ENCODE assay signal across 24 mouse cellular contexts in genomic region chr1:131470597-131470996, GRCm38 (mm10). TPM values are rescaled to one million over a fixed set of nuclear protein-coding genes. Genes with fewer than 3 reads are reported as not detected.
DNase-seq lines count a peak whose midpoint lies in the region; ATAC-seq and TF ChIP-seq lines count a peak whose summit lies in the region.
"Had no signal": no experiment of that assay in that cellular context is flagged by ENCODE, and none has a peak within 500 bp of the region (broad histone marks: within the 10 kb centered on the region; RNA-seq: fewer than 3 reads in every experiment).

No protein-coding gene starts in this region.

- no peak for ATAC-seq in liver, postnatal 0 days
- peak; percentile 51 for ATAC-seq in liver, embryonic 15.5 days (ENCODE audit: insufficient read depth)
- no peak for ATAC-seq in forebrain, embryonic 16.5 days
- ATAC-seq: forebrain, embryonic 13.5 days had no signal

- no peak overlapping the region for H3K4me3 ChIP-seq in liver, postnatal 0 days (ENCODE audit: low read depth, low read length)
- H3K4me3 ChIP-seq in liver, embryonic 15.5 days (replicated peaks) = no peak overlapping the region
- no peak overlapping the region for H3K4me3 ChIP-seq in forebrain, embryonic 16.5 days (replicated peaks; ENCODE audit: low read length)
- H3K4me3 ChIP-seq: embryonic facial prominence, embryonic 10.5 days; forebrain, embryonic 13.5 days; kidney, embryonic 15.5 days; limb, embryonic 12.5 days; lung, embryonic 15.5 days; megakaryocyte, embryonic 14.5 days; neural tube, embryonic 13.5 days had no signal

- 51% methylated on average over 1 of the region's 1 CpGs for WGBS in liver, postnatal 0 days (ENCODE audit: insufficient replicate concordance)
- 33% methylated on average over 1 of the region's 1 CpGs for WGBS in liver, embryonic 15.5 days (ENCODE audit: insufficient replicate concordance)
- WGBS in forebrain, embryonic 16.5 days = 92% methylated on average over 1 of the region's 1 CpGs

- H3K9me3 ChIP-seq in liver, postnatal 0 days (ENCODE audit: low read length) = no peaks in the 10 kb centered on the region
- H3K9me3 ChIP-seq in liver, embryonic 15.5 days (replicated peaks) = no peaks in the 10 kb centered on the region
- H3K9me3 ChIP-seq in forebrain, embryonic 16.5 days (ENCODE audit: control insufficient read depth, low read length) = no peaks in the 10 kb centered on the region
- H3K9me3 ChIP-seq: embryonic facial prominence, embryonic 10.5 days; forebrain, embryonic 13.5 days; kidney, embryonic 15.5 days; limb, embryonic 12.5 days; lung, embryonic 15.5 days; megakaryocyte, embryonic 14.5 days; neural tube, embryonic 13.5 days had no signal

- no peaks in the 10 kb centered on the region for H3K36me3 ChIP-seq in liver, postnatal 0 days (replicated peaks; ENCODE audit: insufficient read depth, low read length)
- H3K36me3 ChIP-seq in liver, embryonic 15.5 days (replicated peaks) = no peaks in the 10 kb centered on the region
- no peaks in the 10 kb centered on the region for H3K36me3 ChIP-seq in forebrain, embryonic 16.5 days (ENCODE audit: control insufficient read depth, insufficient read depth)
- H3K36me3 ChIP-seq: embryonic facial prominence, embryonic 10.5 days; kidney, embryonic 15.5 days; limb, embryonic 12.5 days; lung, embryonic 15.5 days; neural tube, embryonic 13.5 days had no signal

- TF ChIP-seq EP300 in liver, postnatal 0 days (IDR thresholded peaks at IDR 0.05; ENCODE audit: low read depth) = no peak

- DNase-seq in liver (peak; percentile 8), 416B (ENCODE audit: low read depth) (peak; percentile 79), MEL-GATA-1-ER (ENCODE audit: extremely low read depth, low read depth) (peak; percentile 80)
- DNase-seq in liver, postnatal 0 days = no peak
- DNase-seq in heart, adult 8-10 months (ENCODE audit: low spot score) = no peak
- DNase-seq in retina, embryonic 14.5 days (ENCODE audit: low spot score) = no peak
- DNase-seq: adrenal gland, postnatal 36 days; cerebellum, adult 2 months; heart, postnatal 14 days; kidney, postnatal 4 days; layer of hippocampus, adult 9-11 months; midbrain, embryonic 14.5 days; thymus, postnatal 14 days had no signal

- TF ChIP-seq CTCF in liver, postnatal 0 days (IDR thresholded peaks at IDR 0.05; ENCODE audit: low read depth) = no peak

- no peak overlapping the region for H3K27ac ChIP-seq in liver, postnatal 0 days (ENCODE audit: low read depth)
- no peak overlapping the region for H3K27ac ChIP-seq in liver, embryonic 15.5 days (replicated peaks)
- H3K27ac ChIP-seq in forebrain, embryonic 16.5 days (ENCODE audit: low read length) = no peak overlapping the region
- H3K27ac ChIP-seq: embryonic facial prominence, embryonic 10.5 days; forebrain, embryonic 13.5 days; hindbrain, embryonic 14.5 days; kidney, embryonic 15.5 days; limb, embryonic 12.5 days; lung, embryonic 15.5 days; neural tube, embryonic 13.5 days had no signal

- no peak overlapping the region for H3K9ac ChIP-seq in liver, postnatal 0 days (replicated peaks)
- H3K9ac ChIP-seq in liver, embryonic 15.5 days = no peak overlapping the region
- no peak overlapping the region for H3K9ac ChIP-seq in forebrain, embryonic 16.5 days (replicated peaks; ENCODE audit: low read depth, low read length)
- H3K9ac ChIP-seq: forebrain, embryonic 13.5 days; hindbrain, embryonic 14.5 days; kidney, embryonic 15.5 days; limb, embryonic 12.5 days; lung, embryonic 15.5 days; neural tube, embryonic 13.5 days had no signal

- H3K4me1 ChIP-seq in liver, postnatal 0 days (ENCODE audit: insufficient read depth) = peaks cover 19% of the 10 kb centered on the region
- peaks cover 14% of the 10 kb centered on the region for H3K4me1 ChIP-seq in liver, embryonic 15.5 days (replicated peaks)
- peaks cover 6% of the 10 kb centered on the region; the same call in 1 of the 2 replicates for H3K4me1 ChIP-seq in forebrain, embryonic 16.5 days (replicated peaks; ENCODE audit: control insufficient read depth, insufficient read depth, low read length)
- H3K4me1 ChIP-seq: embryonic facial prominence, embryonic 10.5 days; kidney, embryonic 15.5 days; neural tube, embryonic 13.5 days had no signal

- H3K4me2 ChIP-seq in liver, postnatal 0 days (ENCODE audit: low read depth, low read length) = no peak overlapping the region
- no peak overlapping the region for H3K4me2 ChIP-seq in liver, embryonic 15.5 days
- no peak overlapping the region for H3K4me2 ChIP-seq in forebrain, embryonic 16.5 days (ENCODE audit: low read length)
- H3K4me2 ChIP-seq: forebrain, embryonic 13.5 days; heart, embryonic 11.5 days; hindbrain, embryonic 14.5 days; kidney, embryonic 15.5 days; limb, embryonic 12.5 days; lung, embryonic 15.5 days; neural tube, embryonic 13.5 days had no signal

- H3K27me3 ChIP-seq in liver, postnatal 0 days (ENCODE audit: insufficient read depth, low read length) = no peaks in the 10 kb centered on the region
- H3K27me3 ChIP-seq in liver, embryonic 15.5 days = no peaks in the 10 kb centered on the region
- H3K27me3 ChIP-seq in forebrain, embryonic 16.5 days (replicated peaks; ENCODE audit: control insufficient read depth, insufficient read depth, low read length) = no peaks in the 10 kb centered on the region
- H3K27me3 ChIP-seq: forebrain, embryonic 13.5 days; kidney, embryonic 15.5 days; limb, embryonic 12.5 days; lung, embryonic 15.5 days; megakaryocyte, embryonic 14.5 days; neural tube, embryonic 13.5 days had no signal

RNA-seq across cellular contexts. Expression of gene Srgap2, which starts 56.6 kb away (rescaled TPM):
- polyA plus RNA-seq in liver, postnatal 0 days (2015; fragmentation: Nextera tagmentation; extraction: Ambion mirVana) = 4.1 TPM in 2 replicates
- 3.8 and 4.3 TPM in 2 replicates for polyA plus RNA-seq in liver, embryonic 15.5 days (2015; fragmentation: Nextera tagmentation; extraction: Ambion mirVana)
- 10 to 100 TPM; 18.0 to 24.2 (median 20.2) TPM for total RNA-seq in heart, adult 8-10 months (2022)
- 29.2 and 35.1 TPM in 2 replicates for polyA plus RNA-seq in forebrain, embryonic 16.5 days (2015; fragmentation: Nextera tagmentation; extraction: Ambion mirVana)

RNA-seq across cellular contexts. Expression of gene Fam72a, which starts 57.1 kb away (rescaled TPM):
- polyA plus RNA-seq in liver, postnatal 0 days (2015; fragmentation: Nextera tagmentation; extraction: Ambion mirVana) = 1.2 and 1.5 TPM in 2 replicates
- polyA plus RNA-seq in liver, embryonic 15.5 days (2015; fragmentation: Nextera tagmentation; extraction: Ambion mirVana) = 1.3 and 1.5 TPM in 2 replicates
- total RNA-seq in heart, adult 8-10 months (2022) = 1 to 10 TPM in 1 of 4 experiments, under 1 TPM in 3; 0.65 to 1.1 (median 0.76) TPM
- polyA plus RNA-seq in forebrain, embryonic 16.5 days (2015; fragmentation: Nextera tagmentation; extraction: Ambion mirVana) = 1.7 and 3.0 TPM in 2 replicates

Comparison
In these comparisons a context has a peak if more than half of its experiments do, and no peak if none do; other contexts are left out.
1. DNase-seq: peak in liver (single experiment), 416B (single experiment) and MEL-GATA-1-ER (single experiment); none in liver, postnatal 0 days (single experiment), heart, adult 8-10 months (single experiment) and retina, embryonic 14.5 days (single experiment).